Mouse (Mus musculus) kidney, postnatal 14 days (tissue): ENCODE data around the gene Adamtsl1.

Source experiments
- DNase-seq: peaks from one replicate; pipeline ENCODE4 v3.0.0; 2022; ENCODE audit warnings: mixed read lengths

Adamtsl1 gene

GRCm38 (mm10) chr4:86068376-86068775 is 554.4 kb downstream of the Adamtsl1 start:
- no peak for DNase-seq

- DNase-seq, result no peak
Measured at GRCm38 (mm10) chr4:86068875-86069718, 555.1 kb downstream of the Adamtsl1 start.

GRCm38 (mm10) chr4:86074871-86075270 is 560.9 kb downstream of the Adamtsl1 start:
- no peak for DNase-seq

- DNase-seq, result no peak
Measured at GRCm38 (mm10) chr4:86077355-86077754, 563.4 kb downstream of the Adamtsl1 start.

GRCm38 (mm10) chr4:86077854-86078253 is 563.9 kb downstream of the Adamtsl1 start:
- DNase-seq, result no peak

- DNase-seq, result no peak
Measured at GRCm38 (mm10) chr4:86087508-86087907, 573.5 kb downstream of the Adamtsl1 start.

GRCm38 (mm10) chr4:86103207-86103606 is 589.2 kb downstream of the Adamtsl1 start:
- no peak for DNase-seq

GRCm38 (mm10) chr4:86108325-86108724 is 594.4 kb downstream of the Adamtsl1 start:
- DNase-seq, result no peak

GRCm38 (mm10) chr4:86119067-86119466 is 605.1 kb downstream of the Adamtsl1 start:
- no peak for DNase-seq

- DNase-seq, result peak; percentile 11
Measured at GRCm38 (mm10) chr4:86122431-86122830, 608.5 kb downstream of the Adamtsl1 start.

GRCm38 (mm10) chr4:86124374-86124773 is 610.4 kb downstream of the Adamtsl1 start:
- peak; percentile 60 for DNase-seq

- DNase-seq, result no peak
Measured at GRCm38 (mm10) chr4:86126636-86127035, 612.7 kb downstream of the Adamtsl1 start.

GRCm38 (mm10) chr4:86158551-86158950 is 644.6 kb downstream of the Adamtsl1 start:
- no peak for DNase-seq

GRCm38 (mm10) chr4:86159362-86159761 is 645.4 kb downstream of the Adamtsl1 start:
- no peak for DNase-seq

- DNase-seq, result no peak
Measured at GRCm38 (mm10) chr4:86170763-86171162, 656.8 kb downstream of the Adamtsl1 start.

GRCm38 (mm10) chr4:86171461-86171860 is 657.5 kb downstream of the Adamtsl1 start:
- DNase-seq, result no peak

GRCm38 (mm10) chr4:86177471-86177870 is 663.5 kb downstream of the Adamtsl1 start:
- no peak for DNase-seq

- no peak for DNase-seq
Measured at GRCm38 (mm10) chr4:86178116-86178515, 664.1 kb downstream of the Adamtsl1 start.

GRCm38 (mm10) chr4:86183701-86184173 is 669.8 kb downstream of the Adamtsl1 start:
- no peak for DNase-seq

- DNase-seq, result no peak
Measured at GRCm38 (mm10) chr4:86189853-86190252, 675.9 kb downstream of the Adamtsl1 start.

GRCm38 (mm10) chr4:86191195-86191594 is 677.2 kb downstream of the Adamtsl1 start:
- DNase-seq, result no peak

GRCm38 (mm10) chr4:86201766-86202165 is 687.8 kb downstream of the Adamtsl1 start:
- no peak for DNase-seq

GRCm38 (mm10) chr4:86203288-86203687 is 689.3 kb downstream of the Adamtsl1 start:
- no peak for DNase-seq

- DNase-seq, result no peak
Measured at GRCm38 (mm10) chr4:86224875-86225274, 710.9 kb downstream of the Adamtsl1 start.

- DNase-seq, result peak; percentile 31
Measured at GRCm38 (mm10) chr4:86227096-86227495, 713.1 kb downstream of the Adamtsl1 start.
